Mouse (Mus musculus) embryonic facial prominence, embryonic 14.5 days (tissue): ENCODE results near the gene Heatr4. TPM values are rescaled to one million over a fixed set of nuclear protein-coding genes. Genes with fewer than 3 reads are reported as not detected.
"Not testable (repeated sequence)": the region's sequence is repeated elsewhere in the genome, so short reads cannot be mapped to it uniquely, and the experiment has no call there.

Experiments used
- ATAC-seq: fragments of 200-750 bp; cut with Nextera tagmentation; 2 replicates; pipeline ENCODE4 v1.8.0; 2017; ENCODE audit warnings: low read depth, moderate number of reproducible peaks, moderate TSS enrichment
- DNase-seq: peaks from one replicate; pipeline ENCODE4 v3.0.0-alpha.2; 2015; ENCODE audit warnings: low spot score
- H3K27ac ChIP-seq: fragments of 300-500 bp; sonication (generic); replicated peaks from 2 replicates; pipeline ENCODE4 v1.5.1; 2014; ENCODE audit warnings: low read depth, mild to moderate bottlenecking, low read length, moderate library complexity
- H3K27me3 ChIP-seq: fragments of 300-500 bp; sonication (generic); replicated peaks from 2 replicates; pipeline ENCODE4 v1.6.1; 2014; ENCODE audit warnings: low read length; ENCODE audit not compliant: control insufficient read depth, insufficient read depth
- H3K36me3 ChIP-seq: fragments of 300-500 bp; sonication (generic); 2 replicates; pipeline ENCODE4 v1.6.1; 2014; ENCODE audit warnings: low read length, mixed read lengths; ENCODE audit not compliant: control insufficient read depth, insufficient read depth
- H3K4me1 ChIP-seq: fragments of 300-500 bp; sonication (generic); 2 replicates; pipeline ENCODE4 v1.6.1; 2014; ENCODE audit warnings: antibody characterized with exemption, low read length; ENCODE audit not compliant: control insufficient read depth, insufficient read depth
- H3K4me2 ChIP-seq: fragments of 300-500 bp; sonication (generic); 2 replicates; pipeline ENCODE4 v1.6.1; 2014; ENCODE audit warnings: low read depth, mild to moderate bottlenecking, low read length, moderate library complexity, mixed read lengths
- H3K4me3 ChIP-seq: fragments of 300-500 bp; sonication (generic); 2 replicates; pipeline ENCODE4 v1.5.1; 2014; ENCODE audit warnings: low read depth, mild to moderate bottlenecking, low read length
- H3K9ac ChIP-seq: fragments of 300-500 bp; sonication (generic); 2 replicates; pipeline ENCODE4 v1.6.1; 2014; ENCODE audit warnings: low read depth, mild to moderate bottlenecking, low read length, moderate library complexity, mixed read lengths
- H3K9me3 ChIP-seq: fragments of 300-500 bp; sonication (generic); 2 replicates; pipeline ENCODE4 v1.6.1; 2016; ENCODE audit warnings: low read length; ENCODE audit not compliant: control insufficient read depth
- WGBS: fragments of 180-500 bp; shearing (Covaris S2); extraction: QIAGEN DNeasy Blood & Tissue Kit; methylation state at CpG from one replicate; pipeline ENCODE4 v1.1.7; 2014; 5-methylcytosine and 5-hydroxymethylcytosine counted together
- polyA plus RNA-seq: library from polyadenylated mRNA; unstranded; fragments of >200 nt; fragmentation: Nextera tagmentation; extraction: Ambion mirVana; gene quantifications from 2 replicates; pipeline ENCODE4 v1.2.1, GENCODE M21; 2014

The Heatr4 gene
- polyA plus RNA-seq, 1 experiment from 2014 or later: not detected

DNA sequence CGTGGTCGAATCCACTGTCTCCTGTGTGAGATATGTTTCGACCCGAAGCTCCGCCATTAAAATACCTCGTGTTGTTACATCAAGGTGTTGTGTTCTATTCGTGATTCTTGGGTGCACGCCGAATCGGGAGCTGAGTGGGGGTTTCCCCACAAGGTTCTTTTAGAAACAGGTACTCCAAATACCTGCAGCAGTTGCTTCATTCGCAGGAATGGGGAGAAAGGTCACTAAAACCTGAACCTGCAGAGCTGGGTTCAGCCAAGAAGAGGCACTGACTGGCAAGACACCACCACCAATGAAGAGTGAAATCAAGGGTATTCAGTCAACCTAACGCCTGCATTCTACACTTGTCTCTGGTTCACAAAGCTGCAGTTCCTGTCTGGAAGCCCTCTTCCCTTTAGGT lies 23.6 kb upstream of the Heatr4 start:
- ATAC-seq: no peak
- no peak overlapping the region for H3K9ac ChIP-seq
- H3K27ac ChIP-seq: no peak overlapping the region
- no peak overlapping the region for H3K4me2 ChIP-seq
- H3K9me3 ChIP-seq: no peaks in the 10 kb centered on the region
- H3K4me3 ChIP-seq: no peak overlapping the region
- no peak for DNase-seq
- peaks cover 9% of the 10 kb centered on the region for H3K4me1 ChIP-seq
- WGBS: 84% methylated on average over 10 of the region's 12 CpGs
- H3K36me3 ChIP-seq: no peaks in the 10 kb centered on the region
- H3K27me3 ChIP-seq: no peaks in the 10 kb centered on the region

DNA sequence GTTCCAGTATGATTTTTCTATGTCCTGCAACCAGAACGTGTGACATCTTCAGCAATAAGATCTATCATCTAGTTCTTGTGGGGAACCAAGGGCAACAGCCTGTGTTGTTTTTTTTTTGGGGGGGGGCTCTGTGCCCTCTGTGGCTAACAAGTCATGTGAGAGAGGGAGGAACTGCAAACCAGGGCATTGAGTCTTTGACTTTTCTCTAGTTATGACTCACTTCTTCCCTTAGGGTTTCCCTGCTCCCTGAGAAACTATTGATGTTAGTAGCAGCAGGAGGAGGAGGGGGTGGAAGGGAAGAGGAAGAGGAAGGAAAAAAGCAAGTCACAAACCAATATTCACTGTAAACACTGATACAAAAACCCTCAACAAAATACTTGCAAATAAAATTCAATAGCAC lies 19.2 kb upstream of the Heatr4 start:
- DNase-seq (no peak), ATAC-seq (no peak)
- Histone ChIP-seq H3K9me3 (no peaks in the 10 kb centered on the region), H3K36me3 (no peaks in the 10 kb centered on the region), H3K4me1 (peaks cover 2% of the 10 kb centered on the region; the same call in 1 of the 2 replicates), H3K27me3 (no peaks in the 10 kb centered on the region), H3K4me2 (no peak overlapping the region), H3K9ac (no peak overlapping the region), H3K27ac (no peak overlapping the region), H3K4me3 (no peak overlapping the region)
- 71% methylated on average over 1 of the region's 1 CpGs for WGBS

DNA sequence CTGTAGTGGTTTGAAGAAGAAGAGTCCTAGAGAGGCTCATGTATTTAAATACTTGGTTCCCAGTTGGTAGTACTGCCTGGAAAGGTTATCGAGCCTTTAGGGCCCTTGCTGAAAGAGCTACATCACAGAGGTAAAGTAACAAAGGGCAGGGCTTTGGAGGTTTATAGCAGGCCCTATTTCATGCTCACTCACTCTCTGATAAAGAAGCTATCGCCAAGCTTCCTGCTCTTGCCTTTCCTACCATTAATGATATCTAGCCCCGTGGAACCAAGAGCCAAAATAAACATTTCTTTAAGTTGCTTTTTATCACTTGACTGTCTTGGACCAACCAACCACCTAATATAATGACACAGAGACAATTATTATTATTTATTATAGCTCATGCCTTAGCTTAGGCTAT lies 15.8 kb upstream of the Heatr4 start:
- ATAC-seq (no peak), DNase-seq (no peak)
- Histone ChIP-seq H3K9me3 (no peaks in the 10 kb centered on the region), H3K9ac (no peak overlapping the region), H3K27me3 (no peaks in the 10 kb centered on the region), H3K4me3 (no peak overlapping the region), H3K4me2 (no peak overlapping the region), H3K36me3 (no peaks in the 10 kb centered on the region), H3K4me1 (no peaks in the 10 kb centered on the region), H3K27ac (no peak overlapping the region)
- WGBS: 89% methylated on average over 3 of the region's 3 CpGs

GRCm38 (mm10) chr12:83999237-83999636 lies 14.6 kb upstream of the Heatr4 start:
- 50% methylated on average over 8 of the region's 8 CpGs for WGBS
- H3K27me3 ChIP-seq, H3K9me3 ChIP-seq, H3K4me3 ChIP-seq, H3K4me2 ChIP-seq, H3K4me1 ChIP-seq, H3K27ac ChIP-seq, H3K36me3 ChIP-seq, H3K9ac ChIP-seq: not testable (repeated sequence)
- 0 out of 2 replicates have a peak, but pooled peaks have one; percentile 33 for ATAC-seq
- peak; percentile 45 for DNase-seq

DNA sequence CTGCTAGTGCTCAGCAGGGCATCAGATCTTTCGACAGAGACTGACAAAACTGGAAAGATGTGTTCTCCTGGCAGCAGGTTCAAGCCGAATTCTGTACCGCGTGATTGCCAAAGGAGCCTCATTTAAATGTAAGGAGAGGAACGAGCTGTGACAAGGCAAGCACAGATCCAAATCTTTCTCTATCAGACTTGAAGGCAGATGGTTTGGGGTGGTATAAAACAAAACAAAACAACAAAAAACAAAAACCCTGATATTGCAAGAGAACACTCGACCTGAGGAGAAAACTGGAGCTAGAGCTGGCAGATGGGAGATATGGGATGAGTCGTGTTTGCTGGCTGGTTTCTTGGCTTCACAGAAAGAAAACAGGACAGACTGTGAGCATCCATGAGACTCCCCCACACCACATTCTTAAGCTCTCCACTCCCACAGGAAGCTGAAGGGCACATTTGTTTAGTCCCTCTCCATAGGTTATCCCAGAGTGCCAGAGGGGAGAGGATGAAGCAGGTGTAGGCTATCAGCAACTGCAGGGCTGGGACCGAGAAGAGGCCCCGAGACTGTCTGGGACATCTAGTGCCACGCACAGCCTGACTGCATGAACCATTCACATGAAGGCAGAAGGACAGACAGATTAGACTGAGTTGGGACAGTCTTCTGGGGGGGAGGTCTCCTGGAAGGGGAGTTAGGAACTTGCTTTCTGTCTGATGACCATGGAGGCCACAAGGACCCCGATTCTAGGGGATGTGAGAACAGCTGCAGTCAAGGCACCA lies 13.9 kb upstream of the Heatr4 start:
- no peaks in the 10 kb centered on the region for H3K27me3 ChIP-seq
- WGBS: 56% methylated on average over 11 of the region's 11 CpGs
- H3K36me3 ChIP-seq: 0 out of 2 replicates have a peak, but pooled peaks cover under 1% of the 10 kb centered on the region
- no peak overlapping the region for H3K27ac ChIP-seq
- no peaks in the 10 kb centered on the region for H3K9me3 ChIP-seq
- DNase-seq (peak; percentile 71), ATAC-seq (no peak)
- no peak overlapping the region for H3K4me2 ChIP-seq
- H3K4me3 ChIP-seq: no peak overlapping the region
- H3K9ac ChIP-seq: no peak overlapping the region
- H3K4me1 ChIP-seq: no peaks in the 10 kb centered on the region

DNA sequence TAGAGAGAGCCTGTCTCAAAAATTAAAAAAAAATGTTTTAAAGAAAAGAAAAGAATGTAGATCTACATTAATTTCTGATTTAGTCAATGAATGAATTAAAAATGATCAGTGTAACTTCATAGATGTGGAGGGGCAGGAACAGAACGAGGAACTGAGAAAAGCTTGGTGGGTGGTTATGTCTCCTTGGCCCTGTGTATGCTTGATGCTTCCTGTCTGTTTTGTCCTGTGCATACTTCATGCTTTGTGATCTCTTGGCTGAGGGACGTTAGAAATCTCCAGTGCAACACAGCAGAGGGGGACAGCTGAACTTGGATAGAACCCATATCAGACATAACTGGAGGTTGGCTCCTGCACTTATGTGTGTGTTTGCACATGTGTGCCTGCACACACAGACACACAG lies 12.6 kb upstream of the Heatr4 start:
- H3K9ac ChIP-seq: no peak overlapping the region
- no peaks in the 10 kb centered on the region for H3K27me3 ChIP-seq
- no peak overlapping the region for H3K27ac ChIP-seq
- no peak overlapping the region for H3K4me2 ChIP-seq
- no peaks in the 10 kb centered on the region for H3K9me3 ChIP-seq
- no peak overlapping the region for H3K4me3 ChIP-seq
- 48% methylated on average over 2 of the region's 2 CpGs for WGBS
- peaks cover 8% of the 10 kb centered on the region; the same call in 1 of the 2 replicates for H3K36me3 ChIP-seq
- no peaks in the 10 kb centered on the region for H3K4me1 ChIP-seq
- no peak for DNase-seq
- ATAC-seq: no peak

- H3K4me2 ChIP-seq: no peak overlapping the region
- DNase-seq (no peak), ATAC-seq (no peak)
- H3K9ac ChIP-seq: no peak overlapping the region
- 96% methylated on average over 4 of the region's 4 CpGs for WGBS
- H3K27ac ChIP-seq: no peak overlapping the region
- H3K4me3 ChIP-seq: no peak overlapping the region
- 0 out of 2 replicates have a peak, but pooled peaks cover 4% of the 10 kb centered on the region for H3K4me1 ChIP-seq
- no peaks in the 10 kb centered on the region for H3K27me3 ChIP-seq
- H3K9me3 ChIP-seq: no peaks in the 10 kb centered on the region
- H3K36me3 ChIP-seq: peaks cover 8% of the 10 kb centered on the region; the same call in 1 of the 2 replicates
Measured at GRCm38 (mm10) chr12:83989378-83989777, 4.7 kb upstream of the Heatr4 start.

DNA sequence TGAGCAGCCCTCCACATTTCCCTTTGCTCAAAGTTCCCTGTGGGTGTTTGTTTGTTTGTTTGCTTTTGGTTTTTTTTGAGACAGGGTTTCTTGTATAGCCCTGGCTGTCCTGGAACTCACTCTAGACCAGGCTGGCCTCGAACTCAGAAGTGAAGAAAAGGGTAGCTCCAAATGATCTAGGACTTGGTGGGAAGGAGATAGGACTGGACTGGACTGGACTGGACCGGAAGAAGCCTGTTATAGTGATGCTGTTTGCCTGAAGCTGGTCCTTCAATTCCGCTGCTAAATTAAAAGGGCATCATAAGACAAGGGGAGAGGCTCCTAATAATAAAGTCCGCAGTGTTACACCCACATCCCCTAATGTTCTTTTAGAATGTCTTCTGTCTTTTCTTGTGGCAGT lies 3.8 kb upstream of the Heatr4 start:
- no peaks in the 10 kb centered on the region for H3K27me3 ChIP-seq
- WGBS: 71% methylated on average over 4 of the region's 4 CpGs
- peaks cover 7% of the 10 kb centered on the region; the same call in 1 of the 2 replicates for H3K36me3 ChIP-seq
- peak overlapping the region; percentile 63 for H3K4me2 ChIP-seq
- H3K4me3 ChIP-seq: peak overlapping the region; percentile 64
- no peak for ATAC-seq
- no peaks in the 10 kb centered on the region for H3K9me3 ChIP-seq
- peak overlapping the region; percentile 96 for H3K27ac ChIP-seq
- 0 out of 2 replicates have a peak, but pooled peaks cover 4% of the 10 kb centered on the region for H3K4me1 ChIP-seq
- no peak for DNase-seq
- peak overlapping the region; percentile 83 for H3K9ac ChIP-seq
